Mouse (Mus musculus) kidney, postnatal 25 days (tissue): ENCODE measurements around the gene Rgs16.

ENCODE experiments used
- DNase-seq, 2 experiments: peaks; one replicate each; pipeline ENCODE4 v3.0.0; 2021; ENCODE audit warnings: mixed read lengths in 2 of 2

The Rgs16 gene

GRCm38 (mm10) chr1:153721565-153722310 lies 18.4 kb upstream of the Rgs16 start:
- DNase-seq = no peak

- DNase-seq = no peak
Observed at GRCm38 (mm10) chr1:153723426-153723825, 16.7 kb upstream of the Rgs16 start.

GRCm38 (mm10) chr1:153726636-153727035 lies 13.5 kb upstream of the Rgs16 start:
- no peak for DNase-seq

GRCm38 (mm10) chr1:153729806-153730205 lies 10.3 kb upstream of the Rgs16 start:
- DNase-seq = no peak

- peak; percentile 52 to 74 for DNase-seq
Observed at GRCm38 (mm10) chr1:153730671-153731070, 9.5 kb upstream of the Rgs16 start.

- DNase-seq = no peak
Observed at GRCm38 (mm10) chr1:153733181-153733580, 7.0 kb upstream of the Rgs16 start.

GRCm38 (mm10) chr1:153734866-153735265 lies 5.3 kb upstream of the Rgs16 start:
- DNase-seq = no peak

GRCm38 (mm10) chr1:153736096-153736495 lies 4.1 kb upstream of the Rgs16 start:
- DNase-seq = no peak

GRCm38 (mm10) chr1:153737101-153738085 lies 2.8 kb upstream of the Rgs16 start:
- DNase-seq = no peak

- DNase-seq = no peak
Observed at GRCm38 (mm10) chr1:153739437-153740015, 623 bp upstream of the Rgs16 start.

- DNase-seq = no peak
Observed at GRCm38 (mm10) chr1:153740775-153741400, 739 bp downstream of the Rgs16 start.

- DNase-seq = no peak
Observed at GRCm38 (mm10) chr1:153741551-153742316, 1.6 kb downstream of the Rgs16 start.

- DNase-seq = peak; percentile 79 to 90
Observed at GRCm38 (mm10) chr1:153742374-153743155, 2.4 kb downstream of the Rgs16 start.

GRCm38 (mm10) chr1:153746119-153746670 lies 6.0 kb downstream of the Rgs16 start:
- peak in 1 of 2 experiments; percentile 23 for DNase-seq

- peak; percentile 65 to 79 for DNase-seq
Observed at GRCm38 (mm10) chr1:153746728-153747127, 6.6 kb downstream of the Rgs16 start.

GRCm38 (mm10) chr1:153747861-153748530 lies 7.8 kb downstream of the Rgs16 start:
- peak in 1 of 2 experiments; percentile 30 for DNase-seq

GRCm38 (mm10) chr1:153748549-153748948 lies 8.4 kb downstream of the Rgs16 start:
- peak; percentile 77 to 79 for DNase-seq

GRCm38 (mm10) chr1:153749211-153749801 lies 9.2 kb downstream of the Rgs16 start, which contains the start of gene Rnasel:
TSS of gene Rnasel (plus strand) at chr1:153749426.
- peak; percentile 71 to 72 for DNase-seq

- DNase-seq = no peak
Observed at GRCm38 (mm10) chr1:153750054-153750453, 9.9 kb downstream of the Rgs16 start.
